Mouse (Mus musculus): ENCODE results near the gene 9930111J21Rik2. TPM values are rescaled to one million over a fixed set of nuclear protein-coding genes. Genes with fewer than 3 reads are reported as not detected.

9930111J21Rik2 gene
- total and polyA plus RNA-seq, 2 experiments from 2014 or later, result 1.2 to 2.7 TPM

- no peak for ATAC-seq (ENCODE audit: insufficient read depth, low read depth)
- Histone ChIP-seq H3K9ac (replicated peaks; ENCODE audit: low read depth, low read length) (no peak overlapping the region), H3K4me1 (ENCODE audit: control insufficient read depth, insufficient read depth) (no peaks in the 10 kb centered on the region), H3K27me3 (ENCODE audit: control insufficient read depth, insufficient read depth, low read length) (no peaks in the 10 kb centered on the region), H3K36me3 (replicated peaks; ENCODE audit: control insufficient read depth, insufficient read depth, low read length) (no peaks in the 10 kb centered on the region), H3K27ac (ENCODE audit: low read depth) (no peak overlapping the region), H3K9me3 (replicated peaks; ENCODE audit: control insufficient read depth, low read length) (no peaks in the 10 kb centered on the region), H3K4me2 (ENCODE audit: low read depth, low read length) (no peak overlapping the region), H3K4me3 (ENCODE audit: low read depth, low read length) (no peak overlapping the region)
- WGBS, result 91% methylated on average over 1 of the region's 1 CpGs
- no peak for DNase-seq (ENCODE audit: low spot score)
- TF ChIP-seq CTCF (IDR thresholded peaks at IDR 0.05; ENCODE audit: low read depth) (no peak), EP300 (IDR thresholded peaks at IDR 0.05; ENCODE audit: low read depth) (no peak)
These were observed 41.1 kb upstream of the 9930111J21Rik2 start for GRCm38 (mm10) chr11:49092053-49092586.

DNA sequence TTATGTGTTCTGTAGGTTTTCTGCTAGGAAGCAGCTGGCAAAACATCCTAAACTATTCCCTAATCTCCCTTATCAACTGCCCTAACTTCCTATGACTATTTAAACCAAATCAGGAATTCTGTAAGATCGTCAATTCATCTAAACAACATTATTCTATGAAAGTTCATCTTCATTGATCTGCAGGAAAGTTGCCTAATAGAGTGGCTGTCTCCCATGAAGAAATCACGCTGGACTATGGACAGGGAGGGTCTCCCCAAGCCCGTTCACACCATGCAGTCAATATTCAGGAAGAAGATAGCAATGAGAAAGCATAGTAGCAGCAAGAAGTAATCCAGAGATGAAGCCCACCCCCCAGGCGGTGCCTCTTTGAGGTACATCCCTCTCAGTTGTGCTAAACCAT, 40.1 kb upstream of the 9930111J21Rik2 start:
- 52% methylated on average over 4 of the region's 4 CpGs for WGBS
- Histone ChIP-seq H3K4me2 (ENCODE audit: low read depth, low read length) (no peak overlapping the region), H3K27me3 (ENCODE audit: control insufficient read depth, insufficient read depth, low read length) (no peaks in the 10 kb centered on the region), H3K36me3 (replicated peaks; ENCODE audit: control insufficient read depth, insufficient read depth, low read length) (no peaks in the 10 kb centered on the region), H3K4me1 (ENCODE audit: control insufficient read depth, insufficient read depth) (no peaks in the 10 kb centered on the region), H3K9me3 (replicated peaks; ENCODE audit: control insufficient read depth, low read length) (no peaks in the 10 kb centered on the region), H3K9ac (replicated peaks; ENCODE audit: low read depth, low read length) (no peak overlapping the region), H3K4me3 (ENCODE audit: low read depth, low read length) (no peak overlapping the region), H3K27ac (ENCODE audit: low read depth) (no peak overlapping the region)
- ATAC-seq (ENCODE audit: insufficient read depth, low read depth) (no peak), DNase-seq (ENCODE audit: low spot score) (no peak)
- TF ChIP-seq CTCF (IDR thresholded peaks at IDR 0.05; ENCODE audit: low read depth) (no peak), EP300 (IDR thresholded peaks at IDR 0.05; ENCODE audit: low read depth) (no peak)

DNA sequence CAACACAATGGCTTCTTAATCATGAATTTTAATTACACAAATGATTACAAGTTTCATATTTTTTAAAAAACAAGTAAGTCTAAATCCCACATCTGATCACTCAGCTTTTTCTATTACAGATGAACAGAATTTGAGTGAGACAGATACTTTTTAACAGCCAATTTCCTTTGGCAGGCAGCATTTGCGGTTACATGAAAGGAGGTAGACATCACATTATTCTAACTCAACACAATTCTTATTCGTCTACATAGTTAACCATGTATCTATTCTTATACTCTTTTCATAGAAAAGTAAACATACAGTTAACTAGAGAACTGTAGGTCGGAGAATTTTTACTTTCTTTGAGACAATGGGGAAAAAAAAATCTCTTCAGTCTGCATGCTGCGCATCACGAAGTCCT, 39.5 kb upstream of the 9930111J21Rik2 start:
- H3K9ac ChIP-seq (replicated peaks; ENCODE audit: low read depth, low read length), result no peak overlapping the region
- no peak for DNase-seq (ENCODE audit: low spot score)
- no peak overlapping the region for H3K4me3 ChIP-seq (ENCODE audit: low read depth, low read length)
- no peak for ATAC-seq (ENCODE audit: insufficient read depth, low read depth)
- H3K36me3 ChIP-seq (replicated peaks; ENCODE audit: control insufficient read depth, insufficient read depth, low read length), result no peaks in the 10 kb centered on the region
- H3K4me1 ChIP-seq (ENCODE audit: control insufficient read depth, insufficient read depth), result no peaks in the 10 kb centered on the region
- TF ChIP-seq EP300 (IDR thresholded peaks at IDR 0.05; ENCODE audit: low read depth), result no peak
- TF ChIP-seq CTCF (IDR thresholded peaks at IDR 0.05; ENCODE audit: low read depth), result no peak
- 82% methylated on average over 5 of the region's 5 CpGs for WGBS
- no peak overlapping the region for H3K4me2 ChIP-seq (ENCODE audit: low read depth, low read length)
- H3K9me3 ChIP-seq (replicated peaks; ENCODE audit: control insufficient read depth, low read length), result no peaks in the 10 kb centered on the region
- no peaks in the 10 kb centered on the region for H3K27me3 ChIP-seq (ENCODE audit: control insufficient read depth, insufficient read depth, low read length)
- no peak overlapping the region for H3K27ac ChIP-seq (ENCODE audit: low read depth)

- TF ChIP-seq EP300 (IDR thresholded peaks at IDR 0.05; ENCODE audit: low read depth) (no peak), CTCF (IDR thresholded peaks at IDR 0.05; ENCODE audit: low read depth) (no peak)
- Histone ChIP-seq H3K9me3 (replicated peaks; ENCODE audit: control insufficient read depth, low read length) (no peaks in the 10 kb centered on the region), H3K27me3 (ENCODE audit: control insufficient read depth, insufficient read depth, low read length) (no peaks in the 10 kb centered on the region), H3K4me2 (ENCODE audit: low read depth, low read length) (no peak overlapping the region), H3K27ac (ENCODE audit: low read depth) (no peak overlapping the region), H3K4me1 (ENCODE audit: control insufficient read depth, insufficient read depth) (no peaks in the 10 kb centered on the region), H3K36me3 (replicated peaks; ENCODE audit: control insufficient read depth, insufficient read depth, low read length) (no peaks in the 10 kb centered on the region), H3K4me3 (ENCODE audit: low read depth, low read length) (no peak overlapping the region), H3K9ac (replicated peaks; ENCODE audit: low read depth, low read length) (no peak overlapping the region)
- no peak for ATAC-seq (ENCODE audit: insufficient read depth, low read depth)
- no peak for DNase-seq (ENCODE audit: low spot score)
- 69% methylated on average over 3 of the region's 3 CpGs for WGBS
These were observed 38.9 kb upstream of the 9930111J21Rik2 start for GRCm38 (mm10) chr11:49089735-49090507.

DNA sequence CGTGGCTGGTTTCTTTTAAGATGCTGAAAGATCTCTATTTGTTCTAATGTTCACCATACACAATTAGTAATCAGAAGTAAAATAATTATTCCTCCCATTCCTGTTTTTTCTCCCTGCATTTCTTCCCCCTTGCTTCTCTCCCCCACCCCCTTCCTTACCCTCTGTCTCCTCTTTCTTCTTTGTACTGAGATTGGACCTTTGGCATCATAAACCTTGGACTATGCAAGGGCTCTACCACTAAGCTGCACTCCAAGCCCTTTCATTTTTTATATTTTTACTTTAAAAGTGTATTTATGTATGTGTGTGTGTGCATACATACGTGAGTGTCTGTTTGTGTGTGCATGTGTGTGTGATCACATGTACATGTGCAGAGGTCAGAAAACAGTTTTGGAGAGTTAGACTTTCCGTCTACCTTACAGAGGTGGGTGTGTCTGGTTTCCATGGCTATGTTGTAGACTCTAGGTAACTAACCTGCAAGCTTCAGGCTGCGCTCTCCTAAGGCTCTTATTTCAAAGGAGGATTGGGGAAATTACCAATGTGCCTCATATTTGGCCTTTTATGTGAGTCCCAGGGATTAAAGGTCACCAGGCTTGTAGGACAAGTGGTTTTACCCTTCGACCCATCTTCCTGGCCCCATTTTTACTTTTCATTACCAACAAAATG, 38.1 kb upstream of the 9930111J21Rik2 start:
- H3K4me3 ChIP-seq (ENCODE audit: low read depth, low read length), result no peak overlapping the region
- ATAC-seq (ENCODE audit: insufficient read depth, low read depth) (no peak), DNase-seq (ENCODE audit: low spot score) (no peak)
- H3K27ac ChIP-seq (ENCODE audit: low read depth), result no peak overlapping the region
- TF ChIP-seq CTCF (IDR thresholded peaks at IDR 0.05; ENCODE audit: low read depth) (no peak), EP300 (IDR thresholded peaks at IDR 0.05; ENCODE audit: low read depth) (no peak)
- no peak overlapping the region; the same call in 1 of the 2 replicates for H3K4me2 ChIP-seq (ENCODE audit: low read depth, low read length)
- no peaks in the 10 kb centered on the region for H3K36me3 ChIP-seq (replicated peaks; ENCODE audit: control insufficient read depth, insufficient read depth, low read length)
- H3K9ac ChIP-seq (replicated peaks; ENCODE audit: low read depth, low read length), result no peak overlapping the region
- H3K27me3 ChIP-seq (ENCODE audit: control insufficient read depth, insufficient read depth, low read length), result no peaks in the 10 kb centered on the region
- H3K9me3 ChIP-seq (replicated peaks; ENCODE audit: control insufficient read depth, low read length), result no peaks in the 10 kb centered on the region
- no peaks in the 10 kb centered on the region; the same call in 1 of the 2 replicates for H3K4me1 ChIP-seq (ENCODE audit: control insufficient read depth, insufficient read depth)
- WGBS, result 87% methylated on average over 5 of the region's 5 CpGs
